Mouse (Mus musculus): Measurements from ENCODE around the gene Wdr95.

Wdr95 gene

GRCm38 (mm10) chr5:149582642-149583262 lies 54.3 kb downstream of the Wdr95 start:
- no peak for DNase-seq (ENCODE audit: low read depth, low spot score)

DNA sequence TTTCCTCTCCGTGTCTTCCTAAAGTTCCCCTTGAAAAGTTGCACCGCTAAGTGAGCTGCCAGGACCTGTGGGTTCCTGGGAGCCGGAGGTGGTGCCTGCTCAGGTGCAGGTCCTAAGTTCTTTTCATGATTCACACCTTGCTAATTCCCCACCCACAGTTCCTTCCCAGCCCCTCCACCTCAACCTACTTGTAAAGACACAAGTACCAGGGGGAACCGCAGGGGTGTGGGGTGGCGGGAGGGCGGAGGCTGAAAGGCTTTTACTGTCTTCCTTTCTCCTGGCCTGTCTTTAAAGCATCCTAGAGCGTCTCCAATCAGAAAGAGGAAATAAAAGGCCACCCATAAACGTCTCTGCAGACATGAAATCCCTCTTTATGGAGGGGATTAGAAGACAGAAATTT lies 55.0 kb downstream of the Wdr95 start:
- DNase-seq (ENCODE audit: low read depth, low spot score), result no peak

- peak; percentile 39 for DNase-seq (ENCODE audit: low read depth, low spot score)
Observed at GRCm38 (mm10) chr5:149584154-149584655, 55.7 kb downstream of the Wdr95 start.

DNA sequence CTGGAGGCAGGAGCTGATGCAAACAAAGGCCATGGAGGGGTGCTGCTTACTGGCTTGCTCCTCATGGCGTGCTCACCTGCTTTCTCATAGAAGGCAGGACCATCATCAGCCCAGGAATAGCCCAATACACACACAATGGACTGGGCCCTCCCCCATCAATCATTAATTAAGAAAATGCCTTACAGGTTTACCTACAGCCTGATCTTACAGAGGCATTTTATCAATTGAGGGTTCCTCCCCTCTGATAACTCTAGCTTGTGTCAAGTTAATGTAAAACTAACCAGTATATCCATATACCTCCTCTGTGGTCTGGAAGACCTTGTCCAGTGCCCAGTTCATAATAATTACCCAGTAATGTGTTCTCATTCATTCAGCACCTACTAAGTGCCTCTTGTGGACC lies 56.8 kb downstream of the Wdr95 start:
- DNase-seq (ENCODE audit: low read depth, low spot score), result no peak

GRCm38 (mm10) chr5:149585910-149586309 lies 57.4 kb downstream of the Wdr95 start:
- peak; percentile 73 for DNase-seq (ENCODE audit: low read depth, low spot score)

- DNase-seq (ENCODE audit: low read depth, low spot score), result no peak
Observed at GRCm38 (mm10) chr5:149587327-149587895, 58.9 kb downstream of the Wdr95 start.

DNA sequence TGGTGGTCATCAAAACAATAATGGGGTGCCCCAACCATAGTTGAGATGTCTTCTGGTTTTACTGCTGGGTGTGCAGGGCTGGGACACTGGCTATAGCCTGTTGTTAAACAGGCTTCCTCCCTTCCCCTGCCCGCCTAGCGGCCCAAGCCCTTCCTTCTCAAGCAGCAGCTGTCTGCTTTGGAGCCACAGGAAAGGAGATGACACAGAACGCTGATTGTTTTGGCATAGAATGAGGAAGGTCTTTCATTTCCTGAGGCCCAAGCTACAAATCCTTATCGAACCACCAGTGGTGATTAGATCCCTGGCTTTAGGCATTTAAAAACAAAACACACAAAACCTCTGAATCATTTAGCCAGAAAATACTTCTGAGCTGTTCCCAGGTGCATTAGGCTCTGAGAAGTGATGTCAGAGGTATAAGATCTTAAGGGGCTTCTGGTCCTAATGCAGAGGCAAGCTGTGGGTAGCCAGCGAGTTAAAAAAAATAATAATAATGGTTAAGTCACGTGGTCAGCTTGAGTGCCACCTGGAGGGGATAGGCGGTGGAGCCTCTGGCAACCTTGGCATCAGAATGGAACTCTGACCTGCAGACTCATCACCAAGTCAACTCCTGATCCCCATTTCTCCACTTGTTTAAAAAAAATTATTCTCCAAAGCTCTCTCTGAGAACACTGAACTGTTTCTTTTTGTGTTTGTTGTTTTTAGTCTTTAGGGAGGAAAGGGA lies 60.5 kb downstream of the Wdr95 start:
- DNase-seq (ENCODE audit: low read depth, low spot score), result peak; percentile 50

GRCm38 (mm10) chr5:149589932-149590331 lies 61.5 kb downstream of the Wdr95 start:
- no peak for DNase-seq (ENCODE audit: low read depth, low spot score)

GRCm38 (mm10) chr5:149594215-149594614 lies 65.7 kb downstream of the Wdr95 start:
- DNase-seq (ENCODE audit: low read depth, low spot score), result no peak

GRCm38 (mm10) chr5:149597351-149597750 lies 68.9 kb downstream of the Wdr95 start:
- DNase-seq (ENCODE audit: low read depth, low spot score), result no peak

DNA sequence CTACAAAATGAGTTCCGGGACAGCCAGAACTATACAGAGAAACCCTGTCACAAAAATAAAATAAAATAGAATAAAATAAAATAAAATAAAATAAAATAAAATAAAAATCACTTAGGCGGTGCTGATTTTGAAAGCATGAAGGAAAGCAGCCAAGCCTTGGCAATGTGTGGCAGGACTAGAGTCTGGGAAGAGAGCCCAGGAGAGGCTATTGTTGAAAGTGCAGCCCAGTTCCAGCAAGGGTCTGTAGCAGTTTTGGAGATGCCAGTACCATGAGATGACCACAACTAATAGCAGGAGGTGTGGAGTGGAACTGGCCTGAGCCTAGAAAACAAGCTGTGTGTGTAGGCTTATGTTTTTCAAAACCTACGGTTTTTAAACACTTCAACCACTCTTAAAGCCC lies 73.5 kb downstream of the Wdr95 start:
- DNase-seq (ENCODE audit: low read depth, low spot score), result peak; percentile 44

GRCm38 (mm10) chr5:149603241-149603640 lies 74.8 kb downstream of the Wdr95 start:
- peak; percentile 80 for DNase-seq (ENCODE audit: low read depth, low spot score)

DNA sequence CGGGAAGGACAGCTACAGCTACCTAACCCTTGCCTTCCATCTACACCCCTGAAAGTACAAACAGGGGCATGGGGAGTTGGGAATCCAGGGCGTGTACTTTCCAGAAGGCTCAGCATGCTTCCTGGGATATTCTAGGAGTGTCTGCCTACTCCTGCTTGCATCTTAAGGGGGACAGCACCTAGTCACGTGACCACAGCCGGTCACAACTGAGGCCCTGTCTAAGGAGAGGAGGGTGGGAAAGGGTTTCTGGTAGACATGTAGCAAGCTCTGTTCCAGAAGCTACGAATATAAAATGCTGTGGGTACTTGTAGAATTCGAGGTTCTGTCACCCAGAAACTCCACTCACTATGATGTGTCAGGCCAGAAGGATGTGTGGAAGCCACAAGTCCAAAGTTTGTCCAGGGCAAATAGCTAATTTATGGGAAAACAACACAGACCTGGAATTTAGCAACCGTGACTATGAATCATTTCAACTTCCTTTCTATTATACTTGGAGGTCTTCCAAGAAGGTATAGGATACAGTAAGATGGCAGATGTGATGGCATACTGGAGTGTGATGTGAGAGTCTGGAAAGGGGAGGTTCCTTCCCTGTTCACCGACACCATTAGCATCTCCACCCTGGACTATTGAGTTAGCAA lies 78.7 kb downstream of the Wdr95 start:
- peak; percentile 86 for DNase-seq (ENCODE audit: low read depth, low spot score)

DNA sequence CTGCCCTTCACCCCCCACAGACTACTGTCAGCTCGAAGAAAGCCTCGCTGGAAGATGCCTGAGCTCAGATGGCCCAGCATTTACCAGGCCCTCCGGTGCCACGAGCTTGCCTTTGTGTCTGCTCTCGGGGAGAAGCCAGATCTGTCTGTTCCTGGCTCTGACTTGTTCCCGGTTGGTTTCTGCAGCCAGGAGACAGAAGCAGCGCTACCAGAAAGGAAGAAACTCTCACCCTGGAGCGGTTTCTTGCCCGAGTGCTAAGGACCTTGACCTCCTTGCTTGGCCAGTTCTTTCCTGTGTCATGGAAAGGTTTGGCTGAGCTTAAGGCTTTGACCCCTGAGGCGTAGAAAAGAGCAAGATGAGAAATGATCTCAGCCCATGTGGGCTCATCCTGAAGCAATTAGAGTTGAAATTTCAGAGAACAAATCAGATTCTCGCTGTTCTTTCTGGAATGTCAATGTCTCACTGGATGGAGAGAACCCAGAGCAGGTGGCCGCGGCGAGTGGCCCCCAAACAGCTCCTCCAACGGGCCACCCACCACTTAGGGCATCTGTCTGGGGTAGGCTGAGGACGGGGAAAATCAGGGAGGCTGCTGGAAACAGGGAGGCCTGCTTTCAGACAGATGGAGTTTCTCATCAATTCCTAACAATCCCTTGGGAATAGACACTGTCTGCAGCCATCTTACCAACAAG lies 83.1 kb downstream of the Wdr95 start:
- peak; percentile 39 for DNase-seq (ENCODE audit: low read depth, low spot score)

- DNase-seq (ENCODE audit: low read depth, low spot score), result peak; percentile 36
Observed at GRCm38 (mm10) chr5:149612165-149612518, 83.7 kb downstream of the Wdr95 start.

DNA sequence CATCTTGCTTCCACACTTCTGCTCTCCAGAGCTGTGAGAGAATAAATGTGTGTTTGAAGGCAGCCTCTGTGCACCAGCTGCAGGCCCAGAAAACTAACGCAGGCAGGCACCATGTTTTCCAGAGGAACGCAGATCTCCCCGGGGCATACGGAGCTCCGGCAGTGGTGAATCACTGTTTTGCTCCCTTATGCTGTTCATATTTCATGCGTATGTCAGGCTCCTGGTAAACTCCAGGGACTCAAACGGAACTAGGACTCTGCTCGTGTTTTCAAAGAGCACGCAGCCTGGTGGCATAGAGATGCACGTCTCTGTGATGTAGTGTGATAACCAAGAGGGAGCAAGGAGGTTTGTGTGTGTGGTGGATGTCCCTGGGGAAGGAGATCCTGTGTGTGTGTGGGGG lies 84.3 kb downstream of the Wdr95 start:
- DNase-seq (ENCODE audit: low read depth, low spot score), result peak; percentile 95

GRCm38 (mm10) chr5:149616138-149616537 lies 87.7 kb downstream of the Wdr95 start:
- DNase-seq (ENCODE audit: low read depth, low spot score), result peak; percentile 47

- no peak for DNase-seq (ENCODE audit: low read depth, low spot score)
Observed at GRCm38 (mm10) chr5:149616817-149617216, 88.3 kb downstream of the Wdr95 start.

DNA sequence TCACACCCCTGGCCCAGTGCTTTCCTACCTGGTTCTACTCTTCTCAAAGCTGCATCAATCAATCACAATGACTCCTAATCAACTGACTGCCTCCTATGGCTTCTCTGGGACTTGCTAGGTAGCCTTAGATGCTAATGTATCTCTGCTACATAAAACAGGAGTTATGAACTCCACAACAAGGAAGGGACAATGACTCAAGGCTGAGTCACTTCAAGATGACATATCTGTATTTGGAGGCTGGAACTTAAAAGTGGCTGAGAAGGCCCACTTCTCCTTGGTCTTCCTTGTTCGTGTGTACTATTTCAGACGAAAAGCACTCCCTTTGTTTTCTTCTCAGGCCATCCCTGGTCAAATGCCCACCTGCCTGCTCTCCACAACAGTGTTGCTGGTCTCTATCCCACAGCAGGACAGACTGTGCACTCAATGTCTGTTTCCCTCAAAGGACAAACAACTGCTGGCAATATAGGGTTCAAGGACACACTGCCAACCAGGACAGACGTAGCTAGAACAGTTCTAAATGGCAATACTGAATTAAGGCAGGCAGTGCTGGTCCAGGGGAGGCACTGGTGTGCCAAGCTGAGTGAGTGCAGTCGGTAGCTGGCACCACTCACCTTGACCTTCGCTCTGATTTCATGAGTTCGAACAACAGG lies 89.4 kb downstream of the Wdr95 start:
- peak; percentile 66 for DNase-seq (ENCODE audit: low read depth, low spot score)

DNA sequence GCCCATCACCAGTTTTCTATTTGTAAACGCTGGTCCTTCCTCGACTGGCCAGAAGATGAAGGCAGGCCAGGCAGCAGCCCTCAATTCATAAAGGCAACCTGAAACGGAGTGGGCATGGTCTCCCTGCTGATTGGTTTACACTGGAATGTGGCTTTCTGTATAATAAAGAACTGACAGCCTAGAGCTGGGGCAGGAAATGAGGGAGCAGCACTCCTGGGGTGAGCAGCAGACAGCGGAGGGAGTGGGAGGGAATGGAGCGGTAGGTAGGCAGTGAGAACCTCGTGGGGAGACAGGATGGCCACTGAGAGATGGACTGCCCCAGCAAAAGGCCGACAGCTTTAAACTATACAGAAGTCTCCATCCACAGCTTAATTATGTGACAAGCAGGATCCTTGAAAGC lies 93.7 kb downstream of the Wdr95 start:
- DNase-seq (ENCODE audit: low read depth, low spot score), result no peak

GRCm38 (mm10) chr5:149622644-149623043 lies 94.2 kb downstream of the Wdr95 start:
- DNase-seq (ENCODE audit: low read depth, low spot score), result no peak

Data from 3T3-L1 (cell line).